Mouse (Mus musculus) bone marrow, adult 2 months (tissue): Measurements from ENCODE around the gene Armc3.

Source experiments
- CTCF ChIP-seq: fragments of 200-500 bp; IDR thresholded peaks from 2 replicates; pipeline ENCODE4 v1.5.1; 2011; ENCODE audit warnings: low read length, control low read depth; ENCODE audit not compliant: control insufficient read depth, insufficient read depth
- POLR2A ChIP-seq: fragments of 200-500 bp; IDR thresholded peaks from 2 replicates; pipeline ENCODE4 v1.6.1; 2011; ENCODE audit warnings: low read depth, mild to moderate bottlenecking, control low read depth, low read length, borderline replicate concordance; ENCODE audit not compliant: control insufficient read depth

DNA sequence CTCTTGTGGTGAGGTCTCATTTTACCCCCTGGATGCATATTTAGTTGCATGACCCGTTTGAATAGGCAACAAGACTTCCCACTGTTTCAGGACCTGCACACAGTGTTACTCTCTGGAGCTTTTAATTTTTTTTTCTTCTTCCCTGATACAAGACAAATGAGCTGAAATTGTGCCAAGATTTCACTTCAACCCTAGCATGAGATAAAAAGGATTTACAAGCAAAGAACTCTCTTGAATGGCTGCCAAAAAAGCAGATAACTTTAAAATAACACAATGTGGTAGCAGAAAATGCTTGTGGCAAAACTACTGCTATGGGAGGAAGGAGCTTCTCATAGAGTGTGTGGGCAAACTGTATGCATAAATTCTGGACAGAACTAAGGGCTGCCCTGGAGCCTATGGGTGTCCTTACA is 22.3 kb upstream of the Armc3 start:
- TF ChIP-seq CTCF (no peak), POLR2A (no peak)
